Mouse (Mus musculus) cortical plate, adult 2 months (tissue): ENCODE measurements around the gene Fgfr2.

ENCODE experiments used
- CTCF ChIP-seq: fragments of 200-500 bp; IDR thresholded peaks from 2 replicates; pipeline ENCODE4 v1.5.1; 2011; ENCODE audit warnings: mild to moderate bottlenecking, control low read depth, low read length; ENCODE audit not compliant: insufficient read depth; ENCODE audit errors: extremely low read depth
- POLR2A ChIP-seq: fragments of 200-500 bp; IDR thresholded peaks from 2 replicates; pipeline ENCODE4 v1.6.1; 2011; ENCODE audit warnings: mild to moderate bottlenecking, low read length, control low read depth; ENCODE audit not compliant: insufficient read depth; ENCODE audit errors: extremely low read depth

- TF ChIP-seq CTCF: no peak
- TF ChIP-seq POLR2A: no peak
Observed at GRCm38 (mm10) chr7:132925227-132925626, 197.9 kb downstream of the Fgfr2 start.
